Mouse (Mus musculus): ENCODE results near the gene Rab42.
"Not testable (repeated sequence)": the region's sequence is repeated elsewhere in the genome, so short reads cannot be mapped to it uniquely, and the experiment has no call there.

Rab42 gene

GRCm38 (mm10) chr4:132311209-132311608 lies 8.0 kb upstream of the Rab42 start:
- no peak for DNase-seq

- DNase-seq = peak; percentile 95
Observed at GRCm38 (mm10) chr4:132309849-132310472, 6.8 kb upstream of the Rab42 start.

- DNase-seq = no peak
Observed at GRCm38 (mm10) chr4:132309140-132309848, 6.1 kb upstream of the Rab42 start.

GRCm38 (mm10) chr4:132308437-132309139 lies 5.4 kb upstream of the Rab42 start:
- peak; percentile 99 for DNase-seq

- peak; percentile 91 for DNase-seq
Observed at GRCm38 (mm10) chr4:132306004-132306403, 2.8 kb upstream of the Rab42 start.

- no peak for DNase-seq
Observed at GRCm38 (mm10) chr4:132305276-132305675, 2.1 kb upstream of the Rab42 start.

GRCm38 (mm10) chr4:132303484-132303883 lies 299 bp upstream of the Rab42 start:
- DNase-seq = not testable (repeated sequence)

GRCm38 (mm10) chr4:132301965-132302938 lies 933 bp downstream of the Rab42 start:
- peak; percentile 91 for DNase-seq

- peak; percentile 96 for DNase-seq
Observed at GRCm38 (mm10) chr4:132301486-132301885, 1.7 kb downstream of the Rab42 start.

- no peak for DNase-seq
Observed at GRCm38 (mm10) chr4:132299849-132300248, 3.3 kb downstream of the Rab42 start.

- no peak for DNase-seq
Observed at GRCm38 (mm10) chr4:132295696-132296390, 7.3 kb downstream of the Rab42 start.

GRCm38 (mm10) chr4:132293682-132294240 lies 9.4 kb downstream of the Rab42 start:
- DNase-seq = peak; percentile 90

- DNase-seq = peak; percentile 93
Observed at GRCm38 (mm10) chr4:132292988-132293387, 10.2 kb downstream of the Rab42 start.

GRCm38 (mm10) chr4:132291624-132292335 lies 11.4 kb downstream of the Rab42 start:
- no peak for DNase-seq

- no peak for DNase-seq
Observed at GRCm38 (mm10) chr4:132291056-132291455, 12.1 kb downstream of the Rab42 start.

- DNase-seq = not testable (repeated sequence)
Observed at GRCm38 (mm10) chr4:132288840-132289239, 14.3 kb downstream of the Rab42 start.

- no peak for DNase-seq
Observed at GRCm38 (mm10) chr4:132275949-132276348, 27.2 kb downstream of the Rab42 start.

- peak; percentile 100 for DNase-seq
Observed at GRCm38 (mm10) chr4:132274156-132274862, 28.9 kb downstream of the Rab42 start, which contains the start of gene Taf12. TSS of gene Taf12 (plus strand) at chr4:132274375.

- DNase-seq = no peak
Observed at GRCm38 (mm10) chr4:132273166-132273565, 30.0 kb downstream of the Rab42 start.
